In genomic region chr2:59749371-59749770, GRCm38 (mm10) we compare ENCODE assay signal across 23 mouse cellular contexts.
DNase-seq lines count a peak whose midpoint lies in the region; ATAC-seq and TF ChIP-seq lines count a peak whose summit lies in the region.
"Had no signal": no experiment of that assay in that cellular context is flagged by ENCODE, and none has a peak within 500 bp of the region (broad histone marks: within the 10 kb centered on the region; RNA-seq: fewer than 3 reads in every experiment).

No protein-coding gene starts in this region.

- no peak for TF ChIP-seq EP300 in stomach, postnatal 0 days (optimal IDR thresholded peaks at IDR 0.05)

- no peak overlapping the region for H3K27ac ChIP-seq in embryonic facial prominence, embryonic 15.5 days (replicated peaks)
- H3K27ac ChIP-seq in embryonic facial prominence, embryonic 10.5 days (replicated peaks), result no peak overlapping the region
- H3K27ac ChIP-seq in intestine, embryonic 15.5 days, result no peak overlapping the region
- H3K27ac ChIP-seq in stomach, postnatal 0 days (replicated peaks), result no peak overlapping the region
- H3K27ac ChIP-seq: embryonic facial prominence, embryonic 12.5 days; forebrain, embryonic 15.5 days; left cerebral cortex, adult 2 months had no signal

- 0 out of 2 replicates have a peak, but pooled peaks have one; percentile 27 for ATAC-seq in embryonic facial prominence, embryonic 15.5 days (ENCODE audit: insufficient number of reproducible peaks, low FRiP score, low TSS enrichment, low read depth)
- ATAC-seq in intestine, embryonic 15.5 days, result peak; percentile 60
- peak; percentile 81 for ATAC-seq in stomach, postnatal 0 days (ENCODE audit: low FRiP score, low TSS enrichment)
- ATAC-seq in erythroid progenitor cell, adult 5-6 weeks (replicated peaks; ENCODE audit: low FRiP score, poor library complexity, severe bottlenecking), result no peak
- ATAC-seq: forebrain, embryonic 15.5 days; inflammation-experienced regulatory T-cells, adult 6 months; midbrain, embryonic 16.5 days had no signal

- H3K4me2 ChIP-seq in embryonic facial prominence, embryonic 15.5 days (replicated peaks), result no peak overlapping the region
- no peak overlapping the region for H3K4me2 ChIP-seq in intestine, embryonic 15.5 days (replicated peaks)
- no peak overlapping the region for H3K4me2 ChIP-seq in stomach, postnatal 0 days (replicated peaks; ENCODE audit: low read depth)
- H3K4me2 ChIP-seq: embryonic facial prominence, embryonic 12.5 days; forebrain, embryonic 15.5 days had no signal

- H3K36me3 ChIP-seq in embryonic facial prominence, embryonic 15.5 days, result no peaks in the 10 kb centered on the region
- peaks cover 8% of the 10 kb centered on the region for H3K36me3 ChIP-seq in embryonic facial prominence, embryonic 10.5 days (replicated peaks)
- H3K36me3 ChIP-seq in intestine, embryonic 15.5 days, result no peaks in the 10 kb centered on the region
- H3K36me3 ChIP-seq in stomach, postnatal 0 days (ENCODE audit: control insufficient read depth, insufficient read depth, low read length), result no peaks in the 10 kb centered on the region
- H3K36me3 ChIP-seq: embryonic facial prominence, embryonic 12.5 days; forebrain, embryonic 15.5 days had no signal

- H3K9ac ChIP-seq in embryonic facial prominence, embryonic 15.5 days, result no peak overlapping the region
- H3K9ac ChIP-seq in intestine, embryonic 15.5 days, result no peak overlapping the region
- no peak overlapping the region for H3K9ac ChIP-seq in stomach, postnatal 0 days (ENCODE audit: low read length)
- H3K9ac ChIP-seq: embryonic facial prominence, embryonic 12.5 days; forebrain, embryonic 15.5 days had no signal

- WGBS in embryonic facial prominence, embryonic 15.5 days, result 33% methylated on average over 10 of the region's 10 CpGs
- WGBS in embryonic facial prominence, embryonic 10.5 days, result 30% methylated on average over 10 of the region's 10 CpGs
- 44% methylated on average over 10 of the region's 10 CpGs for WGBS in lung, adult 2 months
- 44% methylated on average over 10 of the region's 10 CpGs for WGBS in intestine, embryonic 15.5 days
- 48% methylated on average over 10 of the region's 10 CpGs for WGBS in stomach, postnatal 0 days

- no peak for TF ChIP-seq POLR2A in lung, adult 2 months (IDR thresholded peaks at IDR 0.05; ENCODE audit: borderline replicate concordance, extremely low read depth, low read depth, low read length)

- H3K9me3 ChIP-seq in embryonic facial prominence, embryonic 15.5 days (replicated peaks), result no peaks in the 10 kb centered on the region
- H3K9me3 ChIP-seq in embryonic facial prominence, embryonic 10.5 days, result no peaks in the 10 kb centered on the region
- H3K9me3 ChIP-seq in intestine, embryonic 15.5 days, result no peaks in the 10 kb centered on the region
- H3K9me3 ChIP-seq in stomach, postnatal 0 days (ENCODE audit: control insufficient read depth, low read length), result no peaks in the 10 kb centered on the region
- H3K9me3 ChIP-seq: embryonic facial prominence, embryonic 12.5 days; forebrain, embryonic 15.5 days had no signal

- H3K4me1 ChIP-seq in embryonic facial prominence, embryonic 15.5 days, result peaks cover 9% of the 10 kb centered on the region; the same call in 1 of the 2 replicates
- H3K4me1 ChIP-seq in embryonic facial prominence, embryonic 10.5 days, result peaks cover 33% of the 10 kb centered on the region
- no peaks in the 10 kb centered on the region for H3K4me1 ChIP-seq in lung, adult 2 months (ENCODE audit: control insufficient read depth, insufficient read depth, low read length)
- peaks cover 18% of the 10 kb centered on the region for H3K4me1 ChIP-seq in intestine, embryonic 15.5 days (replicated peaks)
- no peaks in the 10 kb centered on the region for H3K4me1 ChIP-seq in stomach, postnatal 0 days (replicated peaks; ENCODE audit: control insufficient read depth, insufficient read depth)
- H3K4me1 ChIP-seq: forebrain, embryonic 15.5 days had no signal

- no peaks in the 10 kb centered on the region for H3K27me3 ChIP-seq in embryonic facial prominence, embryonic 15.5 days
- no peaks in the 10 kb centered on the region for H3K27me3 ChIP-seq in embryonic facial prominence, embryonic 10.5 days (replicated peaks; ENCODE audit: low read depth, poor library complexity, severe bottlenecking)
- H3K27me3 ChIP-seq in intestine, embryonic 15.5 days (replicated peaks), result no peaks in the 10 kb centered on the region
- H3K27me3 ChIP-seq in stomach, postnatal 0 days (ENCODE audit: control insufficient read depth, insufficient read depth, low read length), result no peaks in the 10 kb centered on the region
- H3K27me3 ChIP-seq: embryonic facial prominence, embryonic 12.5 days; forebrain, embryonic 15.5 days had no signal

- DNase-seq in embryonic facial prominence, embryonic 10.5 days (ENCODE audit: low spot score), result no peak
- peak; percentile 45 for DNase-seq in lung, postnatal 10 days
- no peak for DNase-seq in lung, adult 2 months
- DNase-seq in stomach, postnatal 0 days (ENCODE audit: low spot score), result peak; percentile 83
- DNase-seq in neural tube, embryonic 10.5 days (ENCODE audit: extremely low spot score, low spot score), result no peak
- DNase-seq: adrenal gland, adult 2 months; cerebellum, adult 2 months; cerebellum, postnatal 36 days; gastrocnemius, postnatal 36 days; kidney, postnatal 14 days; layer of hippocampus, adult 9-11 months; left cerebral cortex, postnatal 4 days; liver; right cerebral cortex, postnatal 25 days; thymus, postnatal 36 days had no signal

- no peak for TF ChIP-seq CTCF in lung, adult 2 months (IDR thresholded peaks at IDR 0.05; ENCODE audit: insufficient read depth, low read length)
- TF ChIP-seq CTCF in stomach, postnatal 0 days (IDR thresholded peaks at IDR 0.05; ENCODE audit: low read depth), result peak; percentile 31

- no peak overlapping the region for H3K4me3 ChIP-seq in embryonic facial prominence, embryonic 15.5 days (replicated peaks)
- H3K4me3 ChIP-seq in embryonic facial prominence, embryonic 10.5 days, result no peak overlapping the region
- H3K4me3 ChIP-seq in lung, adult 2 months (replicated peaks; ENCODE audit: extremely low read depth, low read depth, low read length), result no peak overlapping the region
- H3K4me3 ChIP-seq in intestine, embryonic 15.5 days (replicated peaks), result no peak overlapping the region
- no peak overlapping the region for H3K4me3 ChIP-seq in stomach, postnatal 0 days (ENCODE audit: low read depth, low read length)
- H3K4me3 ChIP-seq: embryonic facial prominence, embryonic 12.5 days; forebrain, embryonic 15.5 days; left cerebral cortex, adult 2 months had no signal

Comparison
In these comparisons a context has a peak if more than half of its experiments do, and no peak if none do; other contexts are left out.
1. DNase-seq: peak in lung, postnatal 10 days (single experiment) and stomach, postnatal 0 days (single experiment); none in embryonic facial prominence, embryonic 10.5 days (single experiment), lung, adult 2 months (single experiment) and neural tube, embryonic 10.5 days (single experiment).